Mouse (Mus musculus): ENCODE measurements around the gene Vmn2r82. TPM values are rescaled to one million over a fixed set of nuclear protein-coding genes. Genes with fewer than 3 reads are reported as not detected.
"Not testable (repeated sequence)": the region's sequence is repeated elsewhere in the genome, so short reads cannot be mapped to it uniquely, and the experiment has no call there.

The Vmn2r82 gene
- polyA plus RNA-seq (2014; fragmentation: Nextera tagmentation; extraction: Ambion mirVana) = not detected in 2 replicates

DNA sequence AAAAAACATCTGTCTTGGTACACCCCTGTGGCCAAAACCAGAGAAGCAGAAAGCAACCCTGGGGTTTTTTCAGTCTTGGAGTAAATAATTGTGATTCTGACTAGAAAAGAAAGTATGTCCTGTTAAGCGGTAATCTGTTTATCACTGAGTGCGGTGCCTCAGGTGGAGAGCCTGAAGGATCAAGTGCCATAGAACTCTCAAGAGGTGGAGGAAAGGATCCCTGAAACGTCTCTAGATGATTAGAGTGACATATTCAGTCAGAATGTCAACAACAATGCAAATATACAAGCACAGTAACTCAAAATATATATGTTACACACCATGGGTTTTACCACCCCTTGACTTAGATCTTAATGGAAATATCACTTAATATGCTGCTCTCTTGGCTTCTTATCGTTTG, at the start of gene Vmn2r82:
Gene Vmn2r82, plus strand, starts transcription at position 301 of the 400 bp plus-strand sequence.
- not testable (repeated sequence) for H3K9ac ChIP-seq (ENCODE audit: low read depth, low read length); H3K27me3 ChIP-seq (replicated peaks; ENCODE audit: control insufficient read depth, insufficient read depth, low read length); H3K36me3 ChIP-seq (ENCODE audit: control insufficient read depth, insufficient read depth, low read length); H3K4me2 ChIP-seq (ENCODE audit: low read depth, low read length); H3K9me3 ChIP-seq (ENCODE audit: control insufficient read depth, low read length); DNase-seq (ENCODE audit: low spot score); ATAC-seq (ENCODE audit: low read depth); H3K4me3 ChIP-seq (ENCODE audit: low read depth, low read length); H3K4me1 ChIP-seq (ENCODE audit: control insufficient read depth, insufficient read depth, low read length); H3K27ac ChIP-seq (replicated peaks; ENCODE audit: low read depth, low read length)
- WGBS = 69% methylated on average over 4 of the region's 4 CpGs

DNA sequence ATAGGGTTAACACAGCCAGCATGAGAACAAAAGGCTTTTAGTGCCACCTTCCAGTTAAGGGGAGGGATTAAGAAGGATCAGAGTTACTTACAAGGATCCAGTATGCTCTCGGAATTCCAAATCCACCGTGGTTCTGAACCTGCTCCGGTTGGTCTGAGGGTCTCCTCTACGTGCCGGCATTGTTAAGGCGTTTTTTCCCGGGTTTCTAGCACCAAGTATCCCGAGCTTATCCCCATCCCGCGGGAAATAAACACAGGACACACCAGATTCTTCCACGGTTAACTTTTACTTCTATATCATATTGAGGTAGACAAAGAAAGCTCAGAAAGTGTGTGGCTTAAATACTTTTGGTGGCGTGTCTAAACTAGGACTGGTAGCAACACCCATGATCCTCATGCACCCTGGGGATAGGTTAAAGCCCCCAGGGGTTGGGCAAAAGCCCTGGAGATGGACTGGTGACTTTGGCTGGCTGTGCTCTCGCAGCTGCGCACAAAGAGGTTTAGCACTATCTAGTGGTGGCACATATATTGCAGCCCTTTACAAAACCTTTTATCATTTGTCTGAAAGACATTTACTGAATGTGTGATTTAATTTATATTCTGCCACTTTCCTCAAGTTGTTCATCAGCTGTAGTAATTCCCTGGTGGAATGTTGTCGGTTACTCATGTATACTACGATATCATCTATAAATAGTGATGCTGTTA, 34.1 kb upstream of the Vmn2r82 start:
- H3K36me3 ChIP-seq (ENCODE audit: control insufficient read depth, insufficient read depth, low read length); H3K27me3 ChIP-seq (replicated peaks; ENCODE audit: control insufficient read depth, insufficient read depth, low read length); H3K9me3 ChIP-seq (ENCODE audit: control insufficient read depth, low read length); ATAC-seq (ENCODE audit: low read depth); H3K4me1 ChIP-seq (ENCODE audit: control insufficient read depth, insufficient read depth, low read length); H3K27ac ChIP-seq (replicated peaks; ENCODE audit: low read depth, low read length); H3K9ac ChIP-seq (ENCODE audit: low read depth, low read length): not testable (repeated sequence)
- Histone ChIP-seq H3K4me3 (ENCODE audit: low read depth, low read length) (peak overlapping the region; percentile 26; the same call in 1 of the 2 replicates), H3K4me2 (ENCODE audit: low read depth, low read length) (peak overlapping the region; percentile 43)
- DNase-seq (ENCODE audit: low spot score) = peak; percentile 2
- WGBS = 6% methylated on average over 16 of the region's 16 CpGs

- no peak overlapping the region for H3K27ac ChIP-seq (replicated peaks; ENCODE audit: low read depth, low read length)
- no peak for DNase-seq (ENCODE audit: low spot score)
- H3K9me3 ChIP-seq (ENCODE audit: control insufficient read depth, low read length) = no peaks in the 10 kb centered on the region
- no peaks in the 10 kb centered on the region for H3K36me3 ChIP-seq (ENCODE audit: control insufficient read depth, insufficient read depth, low read length)
- no peak overlapping the region for H3K9ac ChIP-seq (ENCODE audit: low read depth, low read length)
- no peaks in the 10 kb centered on the region for H3K27me3 ChIP-seq (replicated peaks; ENCODE audit: control insufficient read depth, insufficient read depth, low read length)
- H3K4me3 ChIP-seq (ENCODE audit: low read depth, low read length) = no peak overlapping the region
- ATAC-seq (ENCODE audit: low read depth) = no peak
- H3K4me2 ChIP-seq (ENCODE audit: low read depth, low read length) = no peak overlapping the region
- no peaks in the 10 kb centered on the region for H3K4me1 ChIP-seq (ENCODE audit: control insufficient read depth, insufficient read depth, low read length)
Observed at GRCm38 (mm10) chr10:79322737-79323086, 33.6 kb upstream of the Vmn2r82 start.

DNA sequence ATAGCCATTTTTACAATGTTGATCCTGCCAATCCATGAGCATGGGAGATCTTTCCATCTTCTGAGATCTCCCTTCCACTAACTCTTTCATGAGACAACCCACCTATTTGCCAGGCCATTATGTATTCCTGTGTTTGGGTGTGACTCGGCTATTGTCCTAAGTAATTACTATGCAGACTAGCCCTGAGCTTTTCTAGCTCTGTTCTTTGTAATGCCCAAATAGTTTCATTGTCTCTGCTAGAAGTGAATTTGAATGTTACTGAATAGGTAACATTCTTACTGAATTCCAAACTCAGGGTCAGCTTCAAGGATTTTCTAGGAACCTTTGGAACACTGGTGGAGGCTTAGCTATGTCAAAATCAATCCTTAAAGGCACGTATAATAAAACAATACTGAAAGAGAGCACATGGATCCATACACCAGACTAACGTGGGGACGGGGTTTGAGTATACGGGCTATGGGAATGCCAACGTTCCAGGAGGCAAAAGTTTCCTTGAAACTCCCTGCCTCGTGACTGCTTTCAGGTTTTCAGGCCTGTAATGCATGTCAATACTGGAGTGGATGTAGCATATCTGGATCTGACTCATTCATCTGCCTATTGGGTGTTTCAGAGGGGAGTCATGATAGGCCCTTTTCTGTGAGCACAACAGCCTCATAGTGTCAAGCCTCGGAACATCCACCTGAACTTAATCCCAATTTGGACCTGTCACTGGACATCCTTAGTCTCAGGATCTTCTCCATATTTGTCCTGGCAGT, 43.8 kb downstream of the Vmn2r82 start:
- H3K4me2 ChIP-seq (ENCODE audit: low read depth, low read length); H3K36me3 ChIP-seq (ENCODE audit: control insufficient read depth, insufficient read depth, low read length); H3K9me3 ChIP-seq (ENCODE audit: control insufficient read depth, low read length); DNase-seq (ENCODE audit: low spot score); ATAC-seq (ENCODE audit: low read depth); H3K27me3 ChIP-seq (replicated peaks; ENCODE audit: control insufficient read depth, insufficient read depth, low read length); H3K27ac ChIP-seq (replicated peaks; ENCODE audit: low read depth, low read length); H3K4me3 ChIP-seq (ENCODE audit: low read depth, low read length); H3K9ac ChIP-seq (ENCODE audit: low read depth, low read length); H3K4me1 ChIP-seq (ENCODE audit: control insufficient read depth, insufficient read depth, low read length): not testable (repeated sequence)
- WGBS = 79% methylated on average over 8 of the region's 8 CpGs

DNA sequence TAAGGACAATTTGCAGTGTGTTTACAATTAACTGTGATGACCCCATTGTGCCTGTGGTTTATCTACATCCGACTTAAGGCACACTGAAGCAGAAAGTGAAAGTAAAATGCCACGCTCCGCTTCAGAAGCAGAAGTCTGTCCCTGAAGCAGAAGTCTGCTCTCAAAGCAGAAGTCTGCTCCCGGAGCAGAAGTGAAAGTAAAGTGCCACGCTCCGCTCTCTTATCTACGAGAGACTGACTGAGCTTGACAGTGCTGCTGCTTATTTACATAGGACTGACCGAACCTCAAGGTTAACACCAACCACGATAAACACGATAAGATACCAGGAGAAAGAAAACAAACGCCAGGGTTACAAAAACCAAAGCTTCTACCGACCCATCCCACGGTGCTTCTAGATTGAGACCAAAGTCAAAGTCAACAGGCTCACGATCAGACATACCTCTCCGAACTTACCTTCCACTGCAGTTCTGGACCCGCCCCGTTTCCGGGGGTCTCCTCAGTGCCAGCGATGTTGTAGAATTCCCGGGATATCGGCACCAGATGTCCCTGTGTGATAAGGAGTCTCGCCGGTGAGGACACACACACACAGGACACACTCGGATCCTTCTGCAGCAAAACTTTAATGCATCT, 60.9 kb downstream of the Vmn2r82 start:
- no peak overlapping the region for H3K4me3 ChIP-seq (ENCODE audit: low read depth, low read length)
- 91% methylated on average over 24 of the region's 24 CpGs for WGBS
- DNase-seq (ENCODE audit: low spot score) (no peak), ATAC-seq (ENCODE audit: low read depth) (no peak)
- no peak overlapping the region for H3K9ac ChIP-seq (ENCODE audit: low read depth, low read length)
- H3K36me3 ChIP-seq (ENCODE audit: control insufficient read depth, insufficient read depth, low read length) = no peaks in the 10 kb centered on the region
- no peaks in the 10 kb centered on the region for H3K27me3 ChIP-seq (replicated peaks; ENCODE audit: control insufficient read depth, insufficient read depth, low read length)
- no peak overlapping the region for H3K4me2 ChIP-seq (ENCODE audit: low read depth, low read length)
- no peaks in the 10 kb centered on the region for H3K9me3 ChIP-seq (ENCODE audit: control insufficient read depth, low read length)
- H3K27ac ChIP-seq (replicated peaks; ENCODE audit: low read depth, low read length) = no peak overlapping the region
- no peaks in the 10 kb centered on the region for H3K4me1 ChIP-seq (ENCODE audit: control insufficient read depth, insufficient read depth, low read length)

GRCm38 (mm10) chr10:79417772-79418170, 61.5 kb downstream of the Vmn2r82 start:
- not testable (repeated sequence) for H3K4me3 ChIP-seq (ENCODE audit: low read depth, low read length); DNase-seq (ENCODE audit: low spot score); H3K4me1 ChIP-seq (ENCODE audit: control insufficient read depth, insufficient read depth, low read length); H3K27ac ChIP-seq (replicated peaks; ENCODE audit: low read depth, low read length); H3K9ac ChIP-seq (ENCODE audit: low read depth, low read length); H3K27me3 ChIP-seq (replicated peaks; ENCODE audit: control insufficient read depth, insufficient read depth, low read length); H3K9me3 ChIP-seq (ENCODE audit: control insufficient read depth, low read length); H3K36me3 ChIP-seq (ENCODE audit: control insufficient read depth, insufficient read depth, low read length); H3K4me2 ChIP-seq (ENCODE audit: low read depth, low read length); ATAC-seq (ENCODE audit: low read depth)
- 80% methylated on average over 5 of the region's 6 CpGs for WGBS

DNA sequence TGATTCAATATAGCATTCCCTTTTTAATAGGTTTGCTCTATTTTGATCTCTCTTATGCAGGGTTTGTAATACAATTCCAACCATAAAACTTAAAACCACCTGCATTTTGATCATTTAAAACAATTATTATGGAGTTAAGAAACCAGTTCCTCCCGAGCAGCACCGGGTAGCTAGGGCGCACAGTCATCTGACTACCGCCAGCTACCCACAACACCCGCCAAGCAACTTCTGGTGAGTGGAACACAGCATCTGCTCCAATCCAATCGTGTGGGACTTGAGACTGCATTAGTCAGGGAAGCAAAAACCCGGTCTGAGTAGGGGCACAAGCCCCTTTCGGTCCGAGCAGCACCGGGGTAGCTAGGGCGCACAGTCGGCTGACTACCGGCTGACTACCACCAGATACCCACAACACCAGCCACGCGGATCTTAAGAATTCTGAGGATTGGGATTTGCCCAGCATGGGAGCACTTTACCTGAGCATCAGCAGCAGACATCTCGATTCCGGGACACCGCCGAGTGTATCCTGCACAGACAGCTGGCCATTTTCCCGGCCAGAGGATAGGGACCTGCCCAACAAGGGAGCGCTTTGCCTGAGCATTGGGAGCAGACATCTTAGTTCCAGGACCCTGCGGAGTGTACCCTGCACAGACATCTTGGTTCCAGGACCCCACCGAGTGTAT, 79.0 kb downstream of the Vmn2r82 start:
- H3K9me3 ChIP-seq (ENCODE audit: control insufficient read depth, low read length); DNase-seq (ENCODE audit: low spot score); H3K4me1 ChIP-seq (ENCODE audit: control insufficient read depth, insufficient read depth, low read length); H3K4me2 ChIP-seq (ENCODE audit: low read depth, low read length); H3K27me3 ChIP-seq (replicated peaks; ENCODE audit: control insufficient read depth, insufficient read depth, low read length); H3K27ac ChIP-seq (replicated peaks; ENCODE audit: low read depth, low read length); H3K36me3 ChIP-seq (ENCODE audit: control insufficient read depth, insufficient read depth, low read length); H3K9ac ChIP-seq (ENCODE audit: low read depth, low read length); ATAC-seq (ENCODE audit: low read depth); H3K4me3 ChIP-seq (ENCODE audit: low read depth, low read length): not testable (repeated sequence)
- 91% methylated on average over 23 of the region's 23 CpGs for WGBS

Data from embryonic facial prominence, embryonic 14.5 days (tissue).